In genomic region chr12:112763176-112763575, GRCm38 (mm10) we compare ENCODE assay signal across 25 mouse cellular contexts. TPM values are rescaled to one million over a fixed set of nuclear protein-coding genes. Genes with fewer than 3 reads are reported as not detected.
DNase-seq lines count a peak whose midpoint lies in the region; ATAC-seq and TF ChIP-seq lines count a peak whose summit lies in the region.
"Had no signal": no experiment of that assay in that cellular context is flagged by ENCODE, and none has a peak within 500 bp of the region (broad histone marks: within the 10 kb centered on the region; RNA-seq: fewer than 3 reads in every experiment).

No protein-coding gene starts in this region.

- 72% methylated on average over 4 of the region's 4 CpGs for WGBS in heart, embryonic 12.5 days

- peak; percentile 2 for DNase-seq in gastrocnemius, postnatal 14 days
- DNase-seq in gastrocnemius, postnatal 4 days (ENCODE audit: low spot score in 2 of 2), result no peak
- peak; percentile 3 for DNase-seq in heart, postnatal 4 days
- DNase-seq in thymus, postnatal 36 days, result peak; percentile 0 to 2
- DNase-seq in thymus, postnatal 14 days, result no peak
- no peak for DNase-seq in embryo, embryonic 11 days
- DNase-seq: adrenal gland, postnatal 14 days; cerebellum, adult 18-20 months; cerebellum, adult 9-11 months; gastrocnemius, postnatal 10 days; heart, postnatal 10 days had no signal

- H3K36me3 ChIP-seq in heart, embryonic 12.5 days, result no peaks in the 10 kb centered on the region
- H3K36me3 ChIP-seq: embryonic facial prominence, embryonic 15.5 days; forebrain, embryonic 12.5 days; heart, embryonic 13.5 days; hindbrain, embryonic 10.5 days; intestine, embryonic 15.5 days had no signal

- H3K4me1 ChIP-seq in heart, embryonic 12.5 days (replicated peaks), result 0 out of 2 replicates have a peak, but pooled peaks cover under 1% of the 10 kb centered on the region
- peaks cover 13% of the 10 kb centered on the region for H3K4me1 ChIP-seq in bone marrow macrophage, adult 2 months (ENCODE audit: control insufficient read depth, insufficient read depth, low read length)
- H3K4me1 ChIP-seq: embryonic facial prominence, embryonic 15.5 days; heart, embryonic 13.5 days; intestine, embryonic 15.5 days had no signal

- H3K4me3 ChIP-seq in heart, embryonic 12.5 days, result no peak overlapping the region
- peak overlapping the region; percentile 38 for H3K4me3 ChIP-seq in bone marrow macrophage, adult 2 months (ENCODE audit: insufficient read depth, low read length)
- H3K4me3 ChIP-seq: embryonic facial prominence, embryonic 15.5 days; erythroblast, embryonic 14.5 days; forebrain, embryonic 12.5 days; heart, embryonic 13.5 days; hindbrain, embryonic 10.5 days; intestine, embryonic 15.5 days had no signal

- no peaks in the 10 kb centered on the region; the same call in 1 of the 2 replicates for H3K9me3 ChIP-seq in heart, embryonic 12.5 days (replicated peaks)
- H3K9me3 ChIP-seq: embryonic facial prominence, embryonic 15.5 days; forebrain, embryonic 12.5 days; heart, embryonic 13.5 days; hindbrain, embryonic 10.5 days; intestine, embryonic 15.5 days had no signal

- no peak for TF ChIP-seq POLR2A in bone marrow macrophage, adult 2 months (IDR thresholded peaks at IDR 0.05; ENCODE audit: borderline replicate concordance, low read depth, low read length)

- ATAC-seq in heart, embryonic 12.5 days (ENCODE audit: insufficient number of reproducible peaks, low FRiP score), result no peak
- ATAC-seq: activated CD4-positive, CD25-positive, alpha-beta regulatory T cell, adult 4 months; forebrain, embryonic 16.5 days; intestine, embryonic 15.5 days; Patski had no signal

- intact Hi-C loops in gastrocnemius, postnatal 14 days (cut with DNase I; ENCODE audit: low total_unique reads), result no loop called here

- H3K27me3 ChIP-seq in heart, embryonic 12.5 days (replicated peaks), result no peaks in the 10 kb centered on the region; the same call in none of the 2 replicates
- H3K27me3 ChIP-seq: embryonic facial prominence, embryonic 15.5 days; forebrain, embryonic 12.5 days; heart, embryonic 13.5 days; intestine, embryonic 15.5 days; Patski had no signal

- TF ChIP-seq CTCF in bone marrow macrophage, adult 2 months (IDR thresholded peaks at IDR 0.05; ENCODE audit: low read depth, low read length), result no peak

- H3K9ac ChIP-seq in heart, embryonic 12.5 days, result no peak overlapping the region
- H3K9ac ChIP-seq: embryonic facial prominence, embryonic 15.5 days; forebrain, embryonic 12.5 days; heart, embryonic 13.5 days; hindbrain, embryonic 14.5 days; intestine, embryonic 15.5 days had no signal

- H3K4me2 ChIP-seq in heart, embryonic 12.5 days, result no peak overlapping the region
- H3K4me2 ChIP-seq: embryonic facial prominence, embryonic 15.5 days; forebrain, embryonic 12.5 days; heart, embryonic 13.5 days; hindbrain, embryonic 14.5 days; intestine, embryonic 15.5 days had no signal

- H3K27ac ChIP-seq in heart, embryonic 12.5 days (ENCODE audit: poor library complexity, severe bottlenecking), result no peak overlapping the region
- peak overlapping the region; percentile 24; the same call in 1 of the 2 replicates for H3K27ac ChIP-seq in bone marrow macrophage, adult 2 months (ENCODE audit: insufficient read depth, low read depth, low read length)
- H3K27ac ChIP-seq: embryonic facial prominence, embryonic 15.5 days; forebrain, embryonic 12.5 days; heart, embryonic 13.5 days; hindbrain, embryonic 10.5 days; hindbrain, embryonic 14.5 days; intestine, embryonic 15.5 days had no signal

RNA-seq across cellular contexts. Expression of gene Pld4, which starts 2.7 kb away (rescaled TPM):
- 1 to 10 TPM; 3.2 to 4.1 TPM for total RNA-seq in gastrocnemius, postnatal 14 days (2021)
- total RNA-seq in gastrocnemius, postnatal 4 days (2021), result 10 to 100 TPM; 12.5 TPM
- total RNA-seq in heart, postnatal 4 days (2021), result 1 to 10 TPM; 3.4 to 4.1 TPM
- polyA plus RNA-seq in heart, embryonic 12.5 days (2016; fragmentation: Nextera tagmentation; extraction: Ambion mirVana), result 3.0 and 4.2 TPM in 2 replicates
- 1,067 and 1,170 TPM in 2 replicates for polyA plus RNA-seq in bone marrow macrophage, adult 2 months (2012; ENCODE audit: insufficient read depth, insufficient read length, missing spikeins)
- polyA plus RNA-seq: C2C12 had no signal

RNA-seq across cellular contexts. Expression of gene Ahnak2, which starts 39.3 kb away (rescaled TPM):
- total RNA-seq in gastrocnemius, postnatal 14 days (2021), result 10 to 100 TPM in 1 of 2 experiments, 1 to 10 TPM in 1; 7.8 to 11.3 TPM
- total RNA-seq in gastrocnemius, postnatal 4 days (2021), result 10 to 100 TPM; 26.7 to 32.1 TPM
- total RNA-seq in heart, postnatal 4 days (2021), result 10 to 100 TPM; 13.5 to 16.8 TPM
- polyA plus RNA-seq in heart, embryonic 12.5 days (2016; fragmentation: Nextera tagmentation; extraction: Ambion mirVana), result 1.3 and 1.4 TPM in 2 replicates
- polyA plus RNA-seq in bone marrow macrophage, adult 2 months (2012; ENCODE audit: insufficient read depth, insufficient read length, missing spikeins), result 27.3 TPM in 2 replicates
- total RNA-seq: granulocyte monocyte progenitor cell, adult 5-6 weeks had no signal
- polyA plus RNA-seq: activated CD4-positive, CD25-positive, alpha-beta regulatory T cell, adult 4 months had no signal

RNA-seq across cellular contexts. Expression of gene Cep170b, which starts 42.9 kb away (rescaled TPM):
- total RNA-seq in gastrocnemius, postnatal 14 days (2021), result 10 to 100 TPM; 10.9 to 14.4 TPM
- 10 to 100 TPM; 10.2 to 11.4 TPM for total RNA-seq in gastrocnemius, postnatal 4 days (2021)
- 10 to 100 TPM; 13.1 to 14.1 TPM for total RNA-seq in heart, postnatal 4 days (2021)
- polyA plus RNA-seq in heart, embryonic 12.5 days (2016; fragmentation: Nextera tagmentation; extraction: Ambion mirVana), result 7.0 and 7.3 TPM in 2 replicates
- 8.5 and 17.7 TPM in 2 replicates for polyA plus RNA-seq in bone marrow macrophage, adult 2 months (2012; ENCODE audit: insufficient read depth, insufficient read length, missing spikeins)

RNA-seq across cellular contexts. Expression of gene Clba1, which starts 45.6 kb away (rescaled TPM):
- total RNA-seq in gastrocnemius, postnatal 14 days (2021), result under 1 TPM; 0.62 to 0.73 TPM
- 1 to 10 TPM in 1 of 2 experiments, under 1 TPM in 1; 0.96 to 1.4 TPM for total RNA-seq in gastrocnemius, postnatal 4 days (2021)
- 1 to 10 TPM; 4.5 to 6.0 TPM for total RNA-seq in heart, postnatal 4 days (2021)
- 9.5 and 9.6 TPM in 2 replicates for polyA plus RNA-seq in heart, embryonic 12.5 days (2016; fragmentation: Nextera tagmentation; extraction: Ambion mirVana)
- 2.0 and 2.1 TPM in 2 replicates for polyA plus RNA-seq in bone marrow macrophage, adult 2 months (2012; ENCODE audit: insufficient read depth, insufficient read length, missing spikeins)
- polyA plus RNA-seq: erythroblast, embryonic 14.5 days had no signal

Comparison
In these comparisons a context has a peak if more than half of its experiments do, and no peak if none do; other contexts are left out.
1. DNase-seq: peak in gastrocnemius, postnatal 14 days (single experiment), heart, postnatal 4 days (single experiment) and thymus, postnatal 36 days (2 of 2); none in gastrocnemius, postnatal 4 days (0 of 2), thymus, postnatal 14 days (single experiment) and embryo, embryonic 11 days (single experiment).